Mouse (Mus musculus) small intestine, adult 2 months (tissue): ENCODE measurements around the gene Meis2.

Source experiments
- CTCF ChIP-seq: fragments of 200-500 bp; IDR thresholded peaks from 2 replicates; pipeline ENCODE4 v1.5.1; 2012; ENCODE audit warnings: low read depth, mild to moderate bottlenecking, control low read depth, inconsistent platforms, low read length, moderate library complexity, mixed read lengths; ENCODE audit not compliant: insufficient replicate concordance, insufficient read length; ENCODE audit errors: extremely low read depth
- POLR2A ChIP-seq: fragments of 200-500 bp; IDR thresholded peaks from 2 replicates; pipeline ENCODE4 v1.6.1; 2012; ENCODE audit warnings: low read depth, mild to moderate bottlenecking, control low read depth, inconsistent platforms, low read length, moderate library complexity

GRCm38 (mm10) chr2:115933259-115933658 lies 132.4 kb downstream of the Meis2 start:
- no peak for TF ChIP-seq POLR2A
- no peak for TF ChIP-seq CTCF
